Mouse (Mus musculus) urinary bladder, postnatal 10 days (tissue): ENCODE measurements around the gene Olfr56.
"Not testable (repeated sequence)": the region's sequence is repeated elsewhere in the genome, so short reads cannot be mapped to it uniquely, and the experiment has no call there.

ENCODE experiments used
- DNase-seq: peaks from one replicate; pipeline ENCODE4 v3.0.0; 2022; ENCODE audit warnings: low spot score

Olfr56 gene

GRCm38 (mm10) chr11:49175345-49175744 is 196.7 kb downstream of the Olfr56 start:
- DNase-seq: no peak

- not testable (repeated sequence) for DNase-seq
These were observed 197.5 kb downstream of the Olfr56 start for GRCm38 (mm10) chr11:49176047-49176779.

- no peak for DNase-seq
These were observed 204.5 kb downstream of the Olfr56 start for GRCm38 (mm10) chr11:49183172-49183571.
